Comparison of ENCODE assay signal across 21 mouse cellular contexts in the genomic region with DNA sequence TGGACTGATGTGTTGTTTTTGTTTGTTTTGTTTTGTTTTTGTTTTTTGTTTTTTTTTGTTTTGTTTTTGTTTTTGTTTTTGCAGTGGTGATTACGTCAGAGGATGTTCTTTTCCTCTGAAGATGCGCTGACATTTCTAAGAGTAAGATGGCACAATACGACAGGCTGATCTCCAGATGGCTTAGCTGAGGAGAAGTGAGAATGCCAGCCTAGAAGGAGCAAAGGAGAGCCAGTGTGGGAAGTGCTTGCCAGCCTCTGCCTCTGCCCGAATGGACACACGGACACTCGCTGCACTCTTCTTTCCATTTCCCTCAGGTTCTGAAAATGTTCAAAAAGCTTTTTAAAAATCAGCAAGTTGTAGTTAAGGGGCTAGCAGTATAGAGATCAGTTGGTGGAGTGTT. TPM values are rescaled to one million over a fixed set of nuclear protein-coding genes. Genes with fewer than 3 reads are reported as not detected.
DNase-seq lines count a peak whose midpoint lies in the region; ATAC-seq lines count a peak whose summit lies in the region.
"Had no signal": no experiment of that assay in that cellular context is flagged by ENCODE, and none has a peak within 500 bp of the region (broad histone marks: within the 10 kb centered on the region; RNA-seq: fewer than 3 reads in every experiment).

No protein-coding gene starts in this region.

- no peaks in the 10 kb centered on the region for H3K36me3 ChIP-seq in macrophage (ENCODE audit: inconsistent target)
- H3K36me3 ChIP-seq in megakaryocyte, embryonic 14.5 days (replicated peaks; ENCODE audit: low read length), result peaks cover 27% of the 10 kb centered on the region
- H3K36me3 ChIP-seq: embryonic facial prominence, embryonic 10.5 days; embryonic facial prominence, embryonic 12.5 days; forebrain, embryonic 15.5 days had no signal

- H3K79me2 ChIP-seq in macrophage (ENCODE audit: inconsistent target), result no peaks in the 10 kb centered on the region

- 54% methylated on average over 6 of the region's 6 CpGs for WGBS in macrophage (ENCODE audit: missing documents)

- H3K4me1 ChIP-seq in megakaryocyte, embryonic 14.5 days, result peaks cover 73% of the 10 kb centered on the region
- H3K4me1 ChIP-seq: forebrain, embryonic 13.5 days; forebrain, embryonic 15.5 days had no signal

- peak overlapping the region; percentile 10; the same call in 1 of the 2 replicates for H3K27ac ChIP-seq in macrophage
- H3K27ac ChIP-seq: embryonic facial prominence, embryonic 10.5 days; embryonic facial prominence, embryonic 12.5 days; forebrain, embryonic 13.5 days; forebrain, embryonic 15.5 days had no signal

- no peak overlapping the region for H3K4me3 ChIP-seq in macrophage (ENCODE audit: inconsistent target)
- peak overlapping the region; percentile 80 for H3K4me3 ChIP-seq in megakaryocyte, embryonic 14.5 days (replicated peaks)
- H3K4me3 ChIP-seq: embryonic facial prominence, embryonic 10.5 days; embryonic facial prominence, embryonic 12.5 days; forebrain, embryonic 13.5 days; forebrain, embryonic 15.5 days had no signal

- H3K27me3 ChIP-seq in megakaryocyte, embryonic 14.5 days (replicated peaks), result no peaks in the 10 kb centered on the region
- H3K27me3 ChIP-seq: embryonic facial prominence, embryonic 12.5 days; forebrain, embryonic 13.5 days; forebrain, embryonic 15.5 days; Patski had no signal

- no peak for DNase-seq in spleen, postnatal 36 days (ENCODE audit: low spot score in 2 of 2)
- DNase-seq in urinary bladder, postnatal 25 days (ENCODE audit: low spot score), result no peak
- DNase-seq in spleen, adult 12 weeks (ENCODE audit: low spot score), result no peak
- no peak for DNase-seq in frontal cortex, postnatal 10 days (ENCODE audit: low spot score in 2 of 2)
- DNase-seq: adrenal gland, adult 8-10 months; adrenal gland, postnatal 14 days; adrenal gland, postnatal 36 days; cerebellum, adult 11-12 months; cerebellum, adult 2 months; cerebellum, adult 9-10 months; cerebellum, postnatal 10 days; cerebellum, postnatal 25 days had no signal

- H3K9me3 ChIP-seq in megakaryocyte, embryonic 14.5 days, result no peaks in the 10 kb centered on the region
- H3K9me3 ChIP-seq: embryonic facial prominence, embryonic 12.5 days; forebrain, embryonic 15.5 days had no signal

- ATAC-seq in granulocyte monocyte progenitor cell, adult 5-6 weeks (replicated peaks; ENCODE audit: poor library complexity, severe bottlenecking), result peak; percentile 73
- ATAC-seq in monocyte, adult 5-6 weeks (replicated peaks; ENCODE audit: insufficient number of reproducible peaks, low FRiP score, low TSS enrichment, poor library complexity, severe bottlenecking), result peak; percentile 49; the same call in 1 of the 2 replicates
- ATAC-seq: forebrain, embryonic 13.5 days; forebrain, embryonic 15.5 days; Patski had no signal

RNA-seq across cellular contexts. Expression of a gene that starts 6.7 kb away (rescaled TPM):
- 5.9 and 8.3 TPM in 2 replicates for total RNA-seq in granulocyte monocyte progenitor cell, adult 5-6 weeks (2014; fragmentation: Nextera tagmentation)
- total RNA-seq in granulocyte monocyte progenitor cell, adult 5-6 weeks (2017), result 6.5 and 7.2 TPM in 2 replicates
- 10 to 100 TPM; 11.3 to 61.6 (median 22.4) TPM for total RNA-seq in macrophage (2018; cell fraction: chromatin; rRNA removed)
- total RNA-seq in macrophage (2018; cell fraction: cytosol; rRNA removed), result 10 to 100 TPM; 10.5 to 20.6 (median 14.8) TPM
- 10 to 100 TPM; 11.8 to 66.8 (median 19.8) TPM for total RNA-seq in macrophage (2018; cell fraction: nucleus; rRNA removed)
- 7.7 to 26.7 TPM (median 10.3 TPM) in 3 replicates for polyA plus RNA-seq in macrophage (2018)
- 85.5 and 255 TPM in 2 replicates for polyA plus RNA-seq in megakaryocyte, embryonic 14.5 days (2012; ENCODE audit: insufficient read depth, low replicate concordance)
- 13.4 to 29.4 TPM (median 21.3 TPM) in 3 replicates for total RNA-seq in monocyte, adult 5-6 weeks (2017)
